Mouse (Mus musculus) kidney, postnatal 10 days (tissue): ENCODE measurements around the gene Rab4b.

Experiments
- DNase-seq: peaks from one replicate; pipeline ENCODE4 v3.0.0; 2021; ENCODE audit warnings: mixed read lengths

Gene Rab4b

GRCm38 (mm10) chr7:27182498-27182897 is 3.8 kb upstream of the Rab4b start:
- DNase-seq: no peak

DNA sequence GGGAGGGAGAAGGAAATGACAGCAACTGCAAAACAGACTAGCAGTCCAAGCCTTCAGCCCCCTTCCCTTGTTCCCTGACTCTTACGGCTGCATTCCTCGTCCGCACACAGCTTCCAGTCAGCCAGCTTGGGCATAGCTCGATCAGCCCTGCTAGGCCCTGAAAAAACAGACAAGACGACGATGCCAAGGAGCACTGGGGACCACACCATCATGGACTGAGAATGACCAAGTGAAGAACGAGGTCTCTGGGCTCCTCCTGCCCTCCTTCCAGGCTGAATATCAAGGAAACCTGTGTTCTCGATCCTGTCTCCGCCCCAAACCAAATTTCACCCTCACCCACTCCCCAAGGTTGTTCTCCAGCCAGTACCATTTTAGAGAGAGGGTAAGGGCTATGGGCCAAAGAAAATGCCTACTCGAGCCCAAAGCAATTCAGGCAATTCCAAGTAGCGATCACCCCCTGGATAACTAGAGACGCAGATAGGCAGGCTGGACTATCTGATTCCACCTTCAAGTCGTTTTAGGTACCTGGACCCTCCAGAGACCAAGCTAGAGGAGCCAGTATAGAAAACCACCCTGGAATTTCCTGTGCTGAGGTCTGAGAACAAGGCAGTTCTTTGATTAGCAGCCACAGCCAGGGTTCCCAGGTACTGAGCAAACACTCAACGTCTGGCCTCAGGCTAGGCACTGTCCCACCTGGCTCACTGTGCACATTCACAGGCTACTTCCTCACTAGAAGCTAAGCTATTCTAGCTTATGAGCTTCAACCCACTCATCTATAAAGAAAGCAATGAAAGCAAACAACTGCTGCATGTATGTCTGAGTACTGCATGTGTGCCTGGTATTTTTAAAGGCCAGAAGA is 2.4 kb upstream of the Rab4b start, which contains the start of the genes Gm21983 and Mia:
Gene Gm21983, minus strand, starts transcription at position 250 of the 859 bp plus-strand sequence.
Gene Mia, minus strand, starts transcription at position 321 of the 859 bp plus-strand sequence.
- DNase-seq: no peak

DNA sequence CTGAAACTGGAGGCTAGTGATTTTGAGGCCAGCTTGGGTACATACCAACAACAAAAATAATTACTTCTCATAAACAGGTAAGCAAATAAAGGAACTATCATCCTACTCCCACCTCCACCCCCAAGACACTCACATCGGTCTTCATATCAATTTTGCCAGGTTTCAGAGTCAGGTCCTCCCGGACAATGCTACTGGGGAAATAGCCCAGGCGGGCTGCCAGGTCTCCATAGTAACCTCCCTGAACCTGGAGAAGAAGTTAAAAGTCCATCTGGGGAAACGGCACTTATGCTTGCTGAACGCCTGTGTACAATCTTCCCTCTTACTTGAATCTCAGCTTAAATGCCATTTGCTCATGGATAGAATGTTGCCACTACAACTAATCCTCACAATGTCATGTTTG is 1.3 kb upstream of the Rab4b start:
- DNase-seq: peak; percentile 86

DNA sequence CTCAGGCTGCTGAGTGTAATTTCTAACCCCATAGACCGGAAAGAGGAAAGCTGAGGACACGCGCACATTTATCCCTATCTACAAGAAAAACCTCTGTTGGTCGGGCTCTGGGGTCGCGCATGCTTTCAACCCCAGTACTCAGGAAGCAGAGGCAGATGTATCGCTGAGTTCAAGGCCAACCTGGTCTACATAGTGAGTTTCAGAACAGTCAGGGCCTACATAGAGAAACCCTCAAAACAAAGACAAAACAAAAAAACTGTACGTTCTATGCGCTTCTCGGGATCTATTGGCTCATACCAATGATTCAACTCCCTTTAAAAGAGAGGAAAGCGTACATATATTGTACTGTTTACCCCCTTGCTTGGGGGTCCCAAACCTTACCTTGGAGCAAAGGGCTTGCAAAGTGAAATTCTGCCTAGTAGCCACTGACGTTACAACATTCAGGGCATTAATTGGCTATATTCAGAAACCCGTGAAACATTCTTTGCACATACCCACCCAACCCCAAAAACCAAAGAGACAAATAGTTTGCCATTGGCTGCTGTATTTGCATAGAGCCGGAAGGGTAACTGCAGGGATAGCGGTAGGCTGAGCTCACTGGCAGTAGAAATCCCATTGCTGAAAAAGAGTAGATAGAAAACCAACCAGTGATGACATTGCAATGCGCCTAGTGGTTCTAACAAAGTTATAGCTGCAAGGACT is 672 bp upstream of the Rab4b start:
- no peak for DNase-seq

DNA sequence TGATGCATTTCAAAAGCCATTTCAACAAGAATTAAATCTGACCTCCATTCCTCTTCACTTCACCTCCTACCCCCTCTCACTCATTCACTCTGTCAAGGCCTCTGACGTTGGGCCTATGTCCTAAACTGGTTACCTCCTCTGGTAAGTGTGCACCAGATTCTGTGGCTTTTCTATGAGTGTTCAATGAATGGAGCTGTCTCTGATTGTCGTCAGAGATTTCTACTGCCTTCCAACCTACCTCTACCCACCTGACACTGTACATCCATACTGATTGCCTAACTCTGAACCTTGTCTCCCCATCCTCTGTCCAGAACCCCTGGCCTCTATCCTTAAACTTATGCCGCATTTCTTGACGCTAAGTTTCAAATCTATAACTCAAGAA is 763 bp downstream of the Rab4b start:
- DNase-seq: no peak

DNA sequence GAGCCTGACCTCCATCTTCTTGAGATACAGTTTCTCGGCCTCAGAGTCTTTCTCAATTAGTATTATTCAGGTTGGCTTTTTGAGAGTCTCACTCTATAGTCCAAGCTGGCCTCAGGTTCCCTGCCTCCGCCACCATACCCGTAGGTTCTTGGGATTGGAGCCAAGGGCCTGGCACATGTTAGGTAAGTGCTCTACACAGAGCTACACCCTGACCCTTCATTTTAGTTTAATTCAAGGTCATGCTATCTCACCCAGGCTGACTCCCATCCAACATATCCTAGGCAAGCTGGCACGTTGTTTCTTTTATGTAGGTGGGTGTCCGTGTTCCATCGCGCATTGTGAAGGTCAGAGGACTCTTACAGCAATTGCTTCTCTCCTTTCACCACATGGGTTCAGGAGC is 3.8 kb downstream of the Rab4b start:
- no peak for DNase-seq

GRCm38 (mm10) chr7:27174496-27174895 is 4.2 kb downstream of the Rab4b start:
- no peak for DNase-seq

DNA sequence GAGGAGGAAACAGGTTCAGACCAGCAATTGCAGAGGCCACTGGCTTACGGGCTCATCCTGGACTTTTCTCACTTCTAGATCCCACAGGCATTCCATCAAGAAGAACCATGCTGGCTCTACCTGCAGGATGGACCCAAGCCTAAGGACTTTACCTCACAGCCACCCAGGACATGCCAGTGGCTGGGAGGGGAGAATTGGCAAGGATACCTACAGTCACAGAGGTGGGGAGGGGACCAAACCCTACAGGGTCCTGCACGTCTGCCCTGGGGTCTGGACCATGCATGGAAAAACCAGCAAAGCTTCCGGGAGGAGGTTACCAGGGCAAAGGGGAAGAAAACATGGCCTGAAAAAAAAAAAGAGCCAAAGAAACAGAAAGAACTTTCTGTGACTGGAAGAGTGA is 7.7 kb downstream of the Rab4b start:
- DNase-seq: no peak

GRCm38 (mm10) chr7:27168371-27168770 is 10.3 kb downstream of the Rab4b start:
- DNase-seq: no peak

- DNase-seq: no peak
Measured at GRCm38 (mm10) chr7:27167475-27168094, 11.1 kb downstream of the Rab4b start.

DNA sequence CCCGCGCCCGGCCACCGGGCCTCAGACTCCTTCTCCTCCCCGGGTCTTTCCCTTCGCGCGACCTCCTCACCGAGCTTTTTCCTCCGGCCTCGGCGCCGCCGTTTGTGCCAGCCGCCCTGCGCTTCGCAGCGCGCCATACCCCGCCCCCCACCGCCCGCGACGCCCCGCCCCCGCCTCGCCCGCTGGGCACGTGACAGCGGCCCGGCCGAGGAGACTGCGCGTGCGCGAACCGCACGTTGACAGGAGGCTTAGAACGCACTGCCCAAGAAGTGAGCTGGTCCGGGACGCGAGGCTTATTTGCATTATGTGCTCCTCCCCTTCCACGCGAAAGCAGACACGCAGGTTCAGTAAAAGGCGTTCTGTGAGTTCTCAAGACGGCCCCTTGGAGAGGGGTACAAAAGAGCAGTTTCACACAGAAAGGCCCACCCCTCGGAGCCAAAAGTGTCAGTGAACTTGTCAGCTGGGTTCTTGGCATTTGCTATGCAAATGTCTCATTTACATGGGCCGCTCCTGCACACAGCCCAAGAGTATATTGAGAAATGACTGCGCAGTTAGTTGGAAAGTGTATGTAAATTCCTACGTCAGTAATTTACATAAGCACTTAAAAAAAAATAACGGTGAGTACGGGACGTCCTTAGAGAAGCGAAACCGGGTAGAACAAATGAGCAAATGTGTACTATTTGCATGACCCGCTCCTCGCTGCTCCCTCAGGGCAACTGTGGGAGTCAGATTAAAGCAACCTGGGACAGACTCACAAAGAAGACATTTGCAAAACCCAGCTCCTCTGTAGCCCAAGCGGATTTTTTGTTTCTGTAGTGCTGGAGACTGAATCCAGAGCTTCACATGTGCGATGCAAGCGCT is 11.9 kb downstream of the Rab4b start, which contains the start of gene Egln2:
Gene Egln2, minus strand, starts transcription at position 189 of the 861 bp plus-strand sequence.
- peak; percentile 98 for DNase-seq

- DNase-seq: peak; percentile 95
Measured at GRCm38 (mm10) chr7:27166229-27166613, 12.5 kb downstream of the Rab4b start.

GRCm38 (mm10) chr7:27165696-27166095 is 13.0 kb downstream of the Rab4b start:
- no peak for DNase-seq

DNA sequence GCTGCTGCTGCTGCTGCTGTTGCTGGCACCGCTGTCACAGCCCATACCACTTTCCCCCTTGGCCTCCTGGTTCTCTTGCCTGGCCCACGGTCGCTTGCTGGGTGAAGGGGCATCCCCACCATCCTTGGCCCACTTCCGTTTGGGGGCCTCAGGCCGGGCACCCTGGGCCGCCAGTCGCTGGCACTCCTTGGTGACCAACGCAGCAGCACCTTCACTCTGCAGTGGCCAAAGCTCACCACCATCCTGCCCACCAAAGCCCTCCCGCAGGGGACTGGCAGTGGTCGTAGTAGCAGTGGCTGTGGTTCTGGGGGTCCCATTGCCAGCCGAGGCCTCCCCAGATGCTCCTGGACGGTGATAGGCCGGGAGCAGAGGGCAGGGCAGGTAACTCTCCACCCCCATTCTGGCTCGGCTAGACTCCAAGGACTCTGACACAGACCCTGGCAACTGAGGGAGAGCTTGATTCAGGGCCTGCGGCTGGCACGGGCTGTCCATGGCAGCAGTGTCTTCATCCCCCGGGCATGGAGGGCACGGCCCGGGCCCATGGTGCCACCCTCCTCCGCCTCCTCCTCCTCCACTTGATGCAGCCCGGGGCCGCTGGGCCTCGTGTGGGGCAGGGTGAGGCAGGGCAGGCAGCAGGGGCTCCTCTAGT is 13.6 kb downstream of the Rab4b start:
- peak; percentile 45 for DNase-seq

GRCm38 (mm10) chr7:27164112-27164947 is 14.4 kb downstream of the Rab4b start:
- peak; percentile 40 for DNase-seq

DNA sequence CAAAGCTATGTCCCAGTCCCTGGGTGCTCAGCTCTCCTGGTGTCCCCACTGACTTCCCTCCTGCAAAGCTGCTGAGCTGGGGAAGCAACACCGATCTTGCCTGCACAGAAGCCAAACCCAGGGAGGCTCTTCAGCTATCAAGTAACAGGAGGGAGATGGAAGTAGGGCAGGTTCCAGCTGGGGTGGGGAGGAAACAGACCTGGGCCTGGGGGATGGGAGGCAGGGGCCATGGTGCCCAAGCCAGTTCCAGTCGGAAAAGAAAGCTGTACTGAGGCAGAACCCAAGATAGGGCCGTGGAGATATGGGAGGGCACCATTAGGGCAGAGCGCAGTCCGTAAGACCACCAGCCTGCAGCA is 15.3 kb downstream of the Rab4b start:
- no peak for DNase-seq

DNA sequence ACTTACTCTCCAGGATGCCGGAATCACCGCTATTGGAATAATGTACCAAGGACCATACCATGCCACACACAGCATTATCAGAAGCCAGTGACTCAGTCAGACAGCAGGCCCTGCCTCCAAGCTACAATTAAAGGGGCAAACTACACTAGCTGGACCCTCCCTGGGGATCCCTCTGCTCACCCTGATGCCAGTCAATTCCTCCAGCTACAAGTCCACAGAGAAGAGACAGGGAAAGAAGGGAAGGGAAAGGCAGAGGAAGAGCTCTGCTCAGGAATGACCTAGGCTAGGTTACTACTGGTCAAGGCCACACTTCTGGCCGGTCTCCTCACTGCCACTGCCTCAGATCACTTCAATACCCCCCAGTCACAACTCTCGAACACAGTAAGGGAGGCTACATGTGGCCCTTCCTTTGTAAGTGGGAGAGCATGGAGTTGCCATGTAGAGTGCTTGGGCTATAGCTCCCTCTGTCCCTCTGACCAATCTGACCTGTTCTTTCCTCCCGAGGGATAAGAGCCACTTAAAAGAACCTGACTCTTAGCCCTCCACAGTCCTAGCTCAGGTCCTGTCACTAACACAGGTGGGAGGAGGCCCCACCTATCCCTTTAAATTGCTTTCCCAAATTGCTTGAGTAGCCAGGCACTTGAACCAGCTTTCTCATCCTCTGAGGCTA is 15.8 kb downstream of the Rab4b start:
- no peak for DNase-seq

GRCm38 (mm10) chr7:27161744-27162143 is 17.0 kb downstream of the Rab4b start:
- no peak for DNase-seq

GRCm38 (mm10) chr7:27160921-27161320 is 17.8 kb downstream of the Rab4b start:
- no peak for DNase-seq

GRCm38 (mm10) chr7:27159882-27160281 is 18.8 kb downstream of the Rab4b start:
- DNase-seq: peak; percentile 95

DNA sequence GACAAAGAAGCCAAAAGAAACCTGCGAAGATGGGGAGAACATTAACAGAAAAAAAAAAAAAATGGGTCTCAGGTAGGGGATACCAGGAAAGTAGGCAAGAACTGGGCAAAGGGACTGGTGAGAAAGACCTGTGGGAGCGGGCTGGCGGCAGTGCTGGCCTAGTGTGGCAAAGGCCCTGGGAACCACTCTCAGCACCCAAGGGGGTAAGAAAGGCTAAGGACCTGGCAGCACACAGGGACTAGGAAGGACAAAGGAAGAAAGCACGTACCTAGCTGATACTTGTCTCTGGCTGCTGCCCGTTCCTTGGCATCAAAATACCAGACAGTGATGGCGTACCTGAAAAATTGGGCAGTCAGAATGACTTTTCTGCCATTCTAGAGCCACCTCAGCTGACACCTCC is 19.4 kb downstream of the Rab4b start:
- no peak for DNase-seq
